Mouse (Mus musculus) MEL (cell line): ENCODE results near the gene Ppcdc. TPM values are rescaled to one million over a fixed set of nuclear protein-coding genes. Genes with fewer than 3 reads are reported as not detected.

ENCODE experiments used
- DNase-seq: peaks from one replicate; pipeline ENCODE4 v3.0.0; 2011; ENCODE audit warnings: low read depth, low spot score
- H3K27ac ChIP-seq: 2 replicates; pipeline ENCODE4 v1.5.1; 2012; ENCODE audit warnings: low read depth, mild to moderate bottlenecking, control low read depth, low read length, moderate library complexity; ENCODE audit not compliant: control insufficient read depth
- H3K27me3 ChIP-seq, 2 experiments: fragments of 150-350 bp in 1 of 2; sonication (generic) in 1 of 2; 2 replicates each; pipeline ENCODE4 v1.6.1; 2012; ENCODE audit warnings: low read length in 2 of 2, mild to moderate bottlenecking in 2 of 2, improper control_type of control experiment in 1 of 2, moderate library complexity in 1 of 2; ENCODE audit not compliant: insufficient read depth in 2 of 2, control insufficient read depth in 1 of 2
- H3K36me3 ChIP-seq, 2 experiments: 2 replicates each; pipeline ENCODE4 v1.6.1; 2012 to 2014; ENCODE audit warnings: low read length in 2 of 2, improper control_type of control experiment in 1 of 2, inconsistent platforms in 1 of 2, mild to moderate bottlenecking in 1 of 2; ENCODE audit not compliant: insufficient read depth in 2 of 2, control insufficient read depth in 1 of 2
- H3K4me1 ChIP-seq, 2 experiments: fragments of 150-350 bp in 1 of 2; sonication (generic) in 1 of 2; 2 replicates each; pipeline ENCODE4 v1.6.1; 2012; ENCODE audit warnings: low read length in 2 of 2, improper control_type of control experiment in 1 of 2, mild to moderate bottlenecking in 1 of 2; ENCODE audit not compliant: insufficient read depth in 2 of 2, control insufficient read depth in 1 of 2
- H3K4me3 ChIP-seq, 2 experiments: fragments of 150-350 bp in 1 of 2; sonication (generic) in 1 of 2; 2 replicates each; pipeline ENCODE4 v1.5.1; 2012; ENCODE audit warnings: low read depth in 2 of 2, low read length in 2 of 2, mild to moderate bottlenecking in 2 of 2, moderate library complexity in 2 of 2, control low read depth in 1 of 2, improper control_type of control experiment in 1 of 2; ENCODE audit not compliant: control insufficient read depth in 1 of 2, insufficient read depth in 1 of 2
- H3K79me2 ChIP-seq: 2 replicates; pipeline ENCODE4 v1.6.1; 2012; ENCODE audit warnings: mild to moderate bottlenecking, low read length, moderate library complexity; ENCODE audit not compliant: control insufficient read depth, poor library complexity, insufficient read depth
- H3K9ac ChIP-seq: 2 replicates; pipeline ENCODE4 v1.6.1; 2012; ENCODE audit warnings: low read depth, mild to moderate bottlenecking, control low read depth, low read length, moderate library complexity; ENCODE audit not compliant: control insufficient read depth, poor library complexity, severe bottlenecking
- H3K9me3 ChIP-seq: fragments of 150-350 bp; sonication (generic); replicated peaks from 2 replicates; pipeline ENCODE4 v1.6.1; 2012; ENCODE audit warnings: mild to moderate bottlenecking, low read length, improper control_type of control experiment, moderate library complexity; ENCODE audit not compliant: insufficient read depth
- ELF1 ChIP-seq: IDR thresholded peaks from 2 replicates; pipeline ENCODE4 v1.6.1; 2014; ENCODE audit warnings: low read depth, mild to moderate bottlenecking, inconsistent platforms, low read length, improper control_type of control experiment, moderate library complexity
- EP300 ChIP-seq, 2 experiments: IDR thresholded peaks; 2 replicates each; pipeline ENCODE4 v1.6.1; 2011; ENCODE audit warnings: improper control_type of control experiment in 2 of 2, low read length in 2 of 2, low read depth in 1 of 2, mild to moderate bottlenecking in 1 of 2
- JUND ChIP-seq: IDR thresholded peaks from 2 replicates; pipeline ENCODE4 v1.6.1; 2011; ENCODE audit warnings: low read depth, mild to moderate bottlenecking, improper control_type of control experiment, low read length
- MAFK ChIP-seq: IDR thresholded peaks from 2 replicates; pipeline ENCODE4 v1.6.1; 2011; ENCODE audit warnings: low read depth, mild to moderate bottlenecking, low read length, improper control_type of control experiment, borderline replicate concordance
- MAZ ChIP-seq: IDR thresholded peaks from 2 replicates; pipeline ENCODE4 v1.6.1; 2012; ENCODE audit warnings: low read depth, mild to moderate bottlenecking, inconsistent platforms, low read length, improper control_type of control experiment
- MYB ChIP-seq: IDR thresholded peaks from 2 replicates; pipeline ENCODE4 v1.6.1; 2011; ENCODE audit warnings: mild to moderate bottlenecking, low read depth, low read length, improper control_type of control experiment
- MYC ChIP-seq: IDR thresholded peaks from 2 replicates; pipeline ENCODE4 v1.6.1; 2011; ENCODE audit warnings: low read depth, mild to moderate bottlenecking, low read length, improper control_type of control experiment, moderate library complexity
- POLR2A ChIP-seq, 2 experiments: IDR thresholded peaks; 2 replicates each; pipeline ENCODE4 v1.6.1; 2011 to 2012; ENCODE audit warnings: low read length in 2 of 2, mild to moderate bottlenecking in 2 of 2, control low read depth in 1 of 2, improper control_type of control experiment in 1 of 2, low read depth in 1 of 2, moderate library complexity in 1 of 2; ENCODE audit not compliant: control insufficient read depth in 1 of 2, insufficient read depth in 1 of 2, poor library complexity in 1 of 2
- RAD21 ChIP-seq: IDR thresholded peaks from 2 replicates; pipeline ENCODE4 v1.6.1; 2011; ENCODE audit warnings: mild to moderate bottlenecking, low read depth, low read length, improper control_type of control experiment
- RCOR1 ChIP-seq: IDR thresholded peaks from 2 replicates; pipeline ENCODE4 v1.6.1; 2012; ENCODE audit warnings: low read depth, mild to moderate bottlenecking, inconsistent platforms, low read length, improper control_type of control experiment
- TAL1 ChIP-seq: IDR thresholded peaks from 2 replicates; pipeline ENCODE4 v1.6.1; 2012; ENCODE audit warnings: mild to moderate bottlenecking, inconsistent platforms, low read length, moderate library complexity, mixed read lengths
- USF1 ChIP-seq: IDR thresholded peaks from 2 replicates; pipeline ENCODE4 v1.6.1; 2014; ENCODE audit warnings: low read depth, mild to moderate bottlenecking, inconsistent platforms, low read length, improper control_type of control experiment, moderate library complexity
- USF2 ChIP-seq, 2 experiments: IDR thresholded peaks; 2 replicates each; pipeline ENCODE4 v1.6.1; 2011 to 2012; ENCODE audit warnings: improper control_type of control experiment in 2 of 2, low read length in 2 of 2, borderline replicate concordance in 1 of 2, inconsistent platforms in 1 of 2, low read depth in 1 of 2, mild to moderate bottlenecking in 1 of 2; ENCODE audit not compliant: insufficient read depth in 1 of 2
- ZC3H11A ChIP-seq: IDR thresholded peaks from 2 replicates; pipeline ENCODE4 v1.6.1; 2012; ENCODE audit warnings: low read depth, mild to moderate bottlenecking, inconsistent platforms, low read length, improper control_type of control experiment
- ZKSCAN1 ChIP-seq: IDR thresholded peaks from 2 replicates; pipeline ENCODE4 v1.6.1; 2012; ENCODE audit warnings: low read depth, mild to moderate bottlenecking, inconsistent platforms, low read length, improper control_type of control experiment, moderate library complexity
- polyA plus RNA-seq, 2 experiments: library from polyadenylated mRNA; stranded (reverse) in 1 of 2; unstranded in 1 of 2; fragments of >175 nt in 1 of 2; fragments of >200 nt in 1 of 2; gene quantifications; 2 replicates each; pipeline versions ENCODE4 v1.2.1 to v1.2.4; 2012; ENCODE audit warnings: low replicate concordance in 2 of 2, low read depth in 1 of 2; ENCODE audit not compliant: insufficient read length in 2 of 2, insufficient read depth in 1 of 2, missing spikeins in 1 of 2
- total RNA-seq: library from RNA; depleted of rRNA; stranded (reverse); fragments of 300-350 nt; gene quantifications from 2 replicates; pipeline ENCODE4 v1.2.3, GENCODE M21; 2012

The Ppcdc gene
- total and polyA plus RNA-seq, 3 experiments: 20.2 to 23.3 TPM; not detected in 1

DNA sequence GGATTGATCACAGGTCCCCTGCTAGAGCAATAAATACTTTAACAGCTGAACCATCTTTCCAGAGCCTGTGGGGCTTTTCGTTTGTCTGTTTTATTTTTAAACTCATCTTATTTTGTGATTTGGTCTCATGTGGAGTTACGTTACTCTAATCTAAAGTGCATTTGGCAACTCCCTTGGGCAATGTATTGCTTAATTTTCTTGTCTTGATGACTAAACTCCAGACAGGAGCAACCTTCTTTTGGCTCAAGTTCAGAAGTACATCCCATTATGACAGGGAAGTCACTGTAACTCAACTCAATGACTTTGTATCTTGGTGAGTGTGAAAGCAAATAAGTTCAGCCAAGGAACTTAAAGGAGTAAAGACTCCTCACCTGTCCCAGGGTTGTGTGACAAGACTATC is 55.3 kb downstream of the Ppcdc start:
- TF ChIP-seq MYC (no peak), USF1 (no peak), ELF1 (no peak), ZKSCAN1 (no peak), JUND (no peak)
- Histone ChIP-seq H3K4me1 (peaks cover 0 to 3% of the 10 kb centered on the region in 2 experiments; a peak in 1 of 4 replicates), H3K9me3 (no peaks in the 10 kb centered on the region), H3K27ac (no peak overlapping the region), H3K27me3 (no peaks in the 10 kb centered on the region), H3K4me3 (no peak overlapping the region), H3K9ac (no peak overlapping the region), H3K79me2 (no peaks in the 10 kb centered on the region), H3K36me3 (no peaks in the 10 kb centered on the region)
- DNase-seq: no peak

DNA sequence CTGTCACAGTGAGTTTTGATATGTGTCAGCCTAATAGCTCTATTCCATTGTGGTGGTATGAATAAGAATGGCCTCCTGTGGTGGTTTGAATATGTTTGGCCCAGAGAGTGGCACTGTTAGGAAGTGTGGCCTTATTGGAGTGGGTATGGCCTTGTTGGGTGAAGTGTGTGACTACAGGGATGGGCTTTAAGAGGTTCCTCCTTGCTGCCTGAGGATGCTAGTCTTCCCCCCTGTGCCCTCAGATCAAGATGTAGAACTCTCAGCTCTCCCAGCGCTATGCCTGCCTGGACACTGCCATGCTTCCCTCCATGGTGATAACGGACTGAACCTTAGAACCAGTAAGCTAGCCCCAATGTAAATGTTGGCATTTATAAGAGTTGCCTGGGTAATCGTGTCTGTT is 78.9 kb downstream of the Ppcdc start:
- Histone ChIP-seq H3K9me3 (no peaks in the 10 kb centered on the region), H3K27ac (no peak overlapping the region), H3K4me3 (no peak overlapping the region), H3K9ac (no peak overlapping the region), H3K4me1 (0 out of 4 replicates have a peak, but pooled peaks cover 0 to 2% of the 10 kb centered on the region in 2 experiments)
- TF ChIP-seq RAD21: no peak
- TF ChIP-seq, all 39 proteins: peak for 0
- Histone ChIP-seq H3K79me2 (no peaks in the 10 kb centered on the region), H3K36me3 (no peaks in the 10 kb centered on the region), H3K27me3 (no peaks in the 10 kb centered on the region)
- DNase-seq: no peak

DNA sequence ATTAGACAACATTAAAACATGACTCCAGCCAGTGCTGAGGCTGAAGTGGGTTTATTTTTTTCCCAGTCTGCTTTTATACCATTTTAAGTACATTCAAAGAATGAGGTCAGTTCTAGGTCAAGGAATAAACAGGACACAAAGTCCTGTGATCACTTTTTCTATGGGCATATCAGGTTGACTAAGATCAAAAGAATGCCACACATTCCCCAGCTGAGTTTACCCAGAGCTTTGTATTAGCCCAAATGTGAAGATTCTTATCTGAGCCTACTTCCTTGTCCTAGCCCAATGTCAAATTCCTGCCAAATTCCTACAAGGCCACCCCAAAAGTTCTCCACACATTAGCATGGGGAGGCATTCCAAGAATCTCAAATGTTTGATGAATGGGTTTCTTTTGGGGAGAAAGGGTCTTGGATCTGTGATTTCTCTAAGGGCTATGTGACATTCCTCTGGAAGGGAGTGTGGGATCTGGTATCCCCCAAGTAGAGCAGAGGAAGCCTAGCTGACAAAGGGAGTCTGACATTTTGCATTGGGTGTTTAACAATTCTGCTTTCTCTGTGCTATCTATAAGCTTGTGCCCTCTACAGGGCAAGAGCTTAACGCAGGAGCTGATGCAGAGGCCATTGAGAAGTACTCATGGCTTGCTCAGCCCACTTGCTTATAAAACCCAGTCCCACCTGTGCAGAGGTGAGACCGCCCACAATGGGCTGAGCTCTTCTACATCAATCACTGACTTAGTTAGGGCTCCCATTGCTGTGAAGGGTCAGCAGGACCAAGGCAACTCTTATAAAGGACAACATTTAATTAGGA is 85.3 kb downstream of the Ppcdc start:
- Histone ChIP-seq H3K27ac (no peak overlapping the region), H3K4me1 (0 out of 4 replicates have a peak, but pooled peaks cover 0 to 1% of the 10 kb centered on the region in 2 experiments), H3K9me3 (no peaks in the 10 kb centered on the region), H3K36me3 (no peaks in the 10 kb centered on the region), H3K79me2 (no peaks in the 10 kb centered on the region), H3K4me3 (no peak overlapping the region), H3K9ac (no peak overlapping the region), H3K27me3 (no peaks in the 10 kb centered on the region)
- TF ChIP-seq MAFK (no peak), EP300 (IDR thresholded peaks at IDR 0.05; ENCODE audit: low read depth in 1 of 2, low read length in 2 of 2) (no peak), MAZ (no peak), RCOR1 (no peak), POLR2A (IDR thresholded peaks at IDR 0.05; ENCODE audit: control insufficient read depth in 1 of 2, insufficient read depth in 1 of 2, low read depth in 1 of 2, low read length in 2 of 2, poor library complexity in 1 of 2) (no peak), TAL1 (no peak), USF2 (IDR thresholded peaks at IDR 0.05; ENCODE audit: borderline replicate concordance in 1 of 2, insufficient read depth in 1 of 2, low read depth in 1 of 2, low read length in 2 of 2) (no peak), MYB (no peak), ZC3H11A (no peak)
- no peak for DNase-seq
